Mouse (Mus musculus) adipose tissue, adult 10 weeks (tissue): ENCODE data around the gene Smco3. TPM values are rescaled to one million over a fixed set of nuclear protein-coding genes. Genes with fewer than 3 reads are reported as not detected.

ENCODE experiments used
- polyA plus RNA-seq: library from polyadenylated mRNA; stranded (reverse); fragments of 350-450 nt; fragmentation: Illumina TruSeq; extraction: RNeasy Lipid Tissue Mini Kit (QIAGEN cat#74804); gene quantifications from one replicate; pipeline ENCODE4 v1.2.3, GENCODE M21; 2014; ENCODE audit warnings: low read depth, low replicate concordance

Gene Smco3
- polyA plus RNA-seq, result not detected

DNA sequence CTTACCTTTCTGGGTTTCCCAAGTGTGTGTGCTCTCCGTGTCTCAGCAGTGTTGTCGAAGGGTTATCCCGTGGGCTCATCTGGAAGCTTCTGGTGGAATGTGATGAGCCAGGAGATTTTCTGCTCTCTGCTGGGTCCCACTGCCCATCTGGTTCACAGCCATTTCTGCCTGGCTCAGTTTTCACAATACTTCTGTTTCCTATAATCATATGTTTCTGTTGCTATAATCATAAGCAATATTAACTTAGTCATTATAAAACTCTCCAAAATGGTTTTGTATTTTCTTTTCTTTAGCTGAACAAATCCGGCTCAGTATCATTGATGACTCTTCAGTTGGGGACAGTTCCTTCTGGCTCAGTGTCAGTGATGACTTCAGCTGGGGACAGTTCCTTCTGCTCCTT is at the start of gene Smco3:
TSS of gene Smco3 (minus strand) at position 101 of the 400 bp plus-strand sequence.

DNA sequence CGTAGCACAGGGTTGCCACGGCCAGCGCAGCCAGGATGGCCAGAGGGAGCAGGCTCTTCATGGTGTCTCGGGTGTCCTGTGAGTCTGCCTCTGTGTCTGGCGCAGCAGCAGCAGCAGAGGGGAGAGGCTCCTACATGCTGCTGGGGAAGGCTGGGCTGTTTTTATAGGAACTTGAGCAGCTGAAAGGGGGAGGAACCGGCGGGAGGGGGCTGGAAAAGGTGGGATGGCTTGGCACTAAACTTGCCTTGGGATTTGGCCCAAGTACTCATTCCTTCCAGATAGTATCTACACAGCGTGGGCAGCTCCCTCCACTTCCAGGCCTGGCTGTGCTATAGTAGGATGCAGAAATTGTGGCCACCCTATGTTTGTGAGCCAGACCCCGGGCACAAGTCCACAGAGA is 40.4 kb upstream of the Smco3 start, which contains the start of gene Mgp:
TSS of gene Mgp (minus strand) at position 154 of the 400 bp plus-strand sequence.

DNA sequence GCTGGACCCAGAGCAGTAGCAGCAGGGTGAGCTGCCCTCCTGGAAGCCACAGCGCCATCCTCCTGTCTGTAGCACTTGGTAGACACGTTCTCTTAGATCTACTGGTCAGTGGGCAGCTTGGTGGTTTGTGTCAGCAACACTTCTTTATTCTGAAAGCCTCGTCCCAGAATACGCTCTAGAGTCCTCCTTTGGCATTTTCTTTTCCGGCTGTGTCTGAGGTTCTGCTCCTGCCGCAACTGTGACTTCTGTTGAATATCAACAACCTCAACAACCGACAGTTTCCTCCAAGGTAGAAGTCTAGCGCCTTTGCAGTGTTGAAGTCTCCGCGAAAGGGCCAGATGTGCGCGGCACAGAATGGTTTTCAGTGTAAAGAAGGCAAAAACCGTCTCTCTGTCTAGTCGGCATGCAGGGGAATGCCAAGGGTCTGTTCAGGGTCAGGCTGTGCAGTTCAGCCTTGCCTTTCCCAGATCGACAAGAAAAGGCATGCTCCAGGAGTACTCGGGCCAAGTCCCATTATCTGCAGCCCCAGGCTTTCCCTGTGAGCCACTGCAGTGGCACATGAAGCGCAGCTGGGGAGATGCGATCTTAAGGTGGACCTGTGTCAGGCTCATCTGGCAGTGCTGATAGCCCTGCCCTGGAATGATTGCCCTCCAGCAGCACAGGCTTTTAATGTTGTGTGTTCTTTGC is 22.1 kb upstream of the Smco3 start, which contains the start of gene Art4:
TSS of gene Art4 (minus strand) at position 548 of the 687 bp plus-strand sequence.

DNA sequence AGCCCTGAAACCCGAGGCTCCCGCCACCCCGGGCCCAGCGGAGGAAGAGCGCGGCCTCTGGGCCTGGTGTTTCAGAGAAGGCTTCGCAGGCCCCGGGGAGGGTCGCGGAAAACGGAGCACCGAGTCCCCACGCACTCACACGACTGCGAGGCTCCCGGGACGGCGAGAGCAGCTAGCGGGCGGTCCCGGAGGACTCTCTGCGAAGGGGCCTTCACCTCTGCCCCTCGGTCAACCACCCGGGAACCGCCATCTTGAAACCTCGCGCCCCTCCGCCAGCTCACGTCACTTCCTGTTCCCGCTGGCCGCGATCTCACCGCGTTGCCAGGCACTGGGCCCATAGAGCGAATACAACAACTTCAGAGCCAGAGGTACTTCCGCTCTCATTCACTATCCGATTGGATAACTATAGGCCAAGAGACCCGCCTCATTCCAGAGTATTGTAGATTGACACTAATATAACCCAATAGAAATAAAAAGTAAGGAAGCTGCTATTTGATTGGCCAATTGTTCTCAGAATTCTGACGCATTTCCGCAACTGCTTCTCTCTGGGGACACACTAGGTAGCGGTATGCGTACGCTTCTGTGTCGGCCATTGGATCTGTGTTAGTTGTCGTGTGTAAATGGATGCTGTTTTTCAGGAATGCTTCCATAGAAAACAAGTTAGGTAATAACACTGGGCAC is 7.2 kb downstream of the Smco3 start, which contains the start of gene Wbp11:
TSS of gene Wbp11 (minus strand) at position 353 of the 681 bp plus-strand sequence.

GRCm38 (mm10) chr6:136827516-136827880 is 7.8 kb downstream of the Smco3 start, which contains the start of gene BC049715:
BC049715 (plus strand) TSS chr6:136827626.

DNA sequence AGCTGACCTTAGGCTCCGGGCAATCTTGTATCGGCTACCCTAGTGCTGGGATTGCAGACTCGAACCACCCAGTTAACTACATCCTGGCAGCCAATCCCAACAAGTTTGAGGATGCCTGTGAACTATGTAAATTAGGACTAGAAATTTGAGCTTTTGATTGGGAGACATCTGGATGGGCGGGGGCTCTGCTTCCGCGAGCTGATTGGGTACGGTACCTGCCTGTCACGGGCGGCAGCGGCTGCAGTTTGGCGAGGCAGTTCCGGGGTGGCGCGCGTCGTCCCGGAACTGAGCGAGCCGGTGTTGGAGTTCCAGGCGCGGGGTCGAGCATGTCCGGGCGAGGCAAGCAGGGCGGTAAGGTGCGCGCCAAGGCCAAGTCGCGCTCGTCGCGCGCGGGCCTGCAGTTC is 27.2 kb downstream of the Smco3 start, which contains the start of gene H2afj:
TSS of gene H2afj (plus strand) at position 231 of the 404 bp plus-strand sequence.

GRCm38 (mm10) chr6:136803739-136804633 is 31.3 kb downstream of the Smco3 start, which contains the start of gene Hist4h4:
Hist4h4 (minus strand) TSS chr6:136804415.

DNA sequence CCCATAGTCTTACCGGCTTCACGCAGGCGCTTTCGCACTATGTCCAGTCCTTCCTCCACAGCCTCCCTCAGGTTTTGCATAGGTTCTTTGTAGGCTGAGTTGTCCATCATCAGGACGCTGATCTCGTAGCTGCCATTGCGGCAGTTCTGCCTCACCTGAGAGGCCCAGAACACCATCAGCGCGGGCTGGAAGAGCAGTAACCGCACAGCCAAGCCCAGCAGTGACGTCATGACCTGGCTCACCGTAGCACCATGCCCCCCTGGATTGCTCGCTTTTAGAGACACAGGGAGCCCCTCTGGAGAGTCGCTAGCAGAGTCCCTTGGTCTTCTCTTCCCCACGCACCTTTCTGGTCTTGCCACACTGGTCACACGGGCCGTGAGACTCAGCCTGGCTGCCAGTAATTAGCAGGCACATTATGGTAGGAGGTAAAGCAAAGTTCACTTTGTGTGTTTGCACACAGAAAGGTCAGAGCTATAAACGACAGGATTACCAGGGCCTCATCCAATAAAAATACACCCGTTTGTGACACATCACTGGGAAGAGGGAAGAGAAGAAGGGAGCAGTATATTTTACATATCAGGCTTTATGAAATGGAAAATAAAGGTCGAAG is 53.8 kb downstream of the Smco3 start, which contains the start of gene Gucy2c:
TSS of gene Gucy2c (minus strand) at position 389 of the 610 bp plus-strand sequence.

Other genes with a start within 250 kb of the Smco3 start
- 31.6 TPM for gene Plbd1, start 173.5 kb downstream of the Smco3 start, polyA plus RNA-seq
- 0.10 TPM for gene Gucy2c, start 53.7 kb downstream of the Smco3 start, polyA plus RNA-seq
- gene Hist4h4, start 31.0 kb downstream of the Smco3 start, polyA plus RNA-seq, result 0.36 TPM
- 60.8 TPM for gene H2afj, start 27.2 kb downstream of the Smco3 start, polyA plus RNA-seq
- gene BC049715, start 7.8 kb downstream of the Smco3 start, polyA plus RNA-seq, result 6.3 TPM
- gene Wbp11, start 7.2 kb downstream of the Smco3 start, polyA plus RNA-seq, result 47.5 TPM
- gene Art4, start 22.3 kb upstream of the Smco3 start, polyA plus RNA-seq, result 15.3 TPM
- gene Mgp, start 40.4 kb upstream of the Smco3 start, polyA plus RNA-seq, result 657 TPM
- not detected for gene Erp27, start 86.7 kb upstream of the Smco3 start, polyA plus RNA-seq
- gene Pde6h, start 88.4 kb upstream of the Smco3 start, polyA plus RNA-seq, result not detected
- gene Arhgdib, start 106.4 kb upstream of the Smco3 start, polyA plus RNA-seq, result 56.7 TPM